13 mouse cellular contexts compared by ENCODE assay signal in the genomic region with DNA sequence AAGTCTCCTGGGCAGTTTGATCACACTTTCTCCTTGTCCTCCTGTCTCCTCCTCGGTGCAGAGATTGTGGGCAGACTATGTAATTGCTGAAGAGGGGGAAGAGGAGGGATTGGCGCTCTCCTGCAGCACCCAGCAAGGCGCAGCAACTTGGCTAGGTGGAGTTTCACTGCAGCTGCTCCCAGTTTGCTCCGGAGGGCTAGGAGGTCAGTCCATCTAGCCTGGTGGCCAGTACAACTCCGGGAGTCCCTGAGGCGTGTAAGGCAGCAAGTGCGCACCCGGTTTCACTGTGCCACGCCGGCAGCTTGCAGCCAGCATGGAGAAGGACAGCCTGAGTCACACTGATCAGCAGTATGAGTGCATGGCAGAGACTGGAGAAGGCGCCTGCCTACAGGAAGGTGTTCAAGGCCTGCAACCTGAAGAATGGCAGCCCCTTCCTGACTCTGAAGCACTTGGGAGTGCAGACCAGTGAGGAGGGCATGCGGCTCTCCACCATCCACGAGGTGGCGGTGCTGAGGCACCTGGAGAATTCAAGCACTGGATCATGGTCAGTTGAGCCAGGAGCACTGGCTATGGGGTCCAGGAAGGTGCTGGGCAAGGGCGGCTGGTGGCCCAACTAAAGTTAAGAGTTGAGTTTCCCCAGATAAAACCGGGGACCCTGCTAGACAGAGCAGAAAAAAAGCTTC. TPM values are rescaled to one million over a fixed set of nuclear protein-coding genes. Genes with fewer than 3 reads are reported as not detected.
DNase-seq lines count a peak whose midpoint lies in the region; ATAC-seq and TF ChIP-seq lines count a peak whose summit lies in the region.
"Not testable (repeated sequence)": the region's sequence is repeated elsewhere in the genome, so short reads cannot be mapped to it uniquely, and the experiment has no call there.
"Had no signal": no experiment of that assay in that cellular context is flagged by ENCODE, and none has a peak within 500 bp of the region (broad histone marks: within the 10 kb centered on the region; RNA-seq: fewer than 3 reads in every experiment).

No protein-coding gene starts in this region.

- intact Hi-C loops in heart, adult 2 months (cut with DNase I): not testable (repeated sequence)

- peak overlapping the region; percentile 25; the same call in 1 of the 2 replicates for H3K4me3 ChIP-seq in embryonic facial prominence, embryonic 10.5 days
- H3K4me3 ChIP-seq in heart, adult 2 months; hindbrain, embryonic 15.5 days; liver, embryonic 11.5 days (ENCODE audit: low read depth, low read length); midbrain, embryonic 15.5 days: not testable (repeated sequence)

- ATAC-seq in hindbrain, embryonic 15.5 days (ENCODE audit: low FRiP score, low read depth); liver, embryonic 11.5 days (replicated peaks; ENCODE audit: low FRiP score); midbrain, embryonic 15.5 days (replicated peaks): not testable (repeated sequence)

- peak; percentile 77 for DNase-seq in ZHBTc4 (ENCODE audit: low read depth, low spot score)
- DNase-seq in embryonic facial prominence, embryonic 10.5 days (ENCODE audit: low spot score): peak; percentile 46
- peak in 1 of 2 experiments; percentile 18 for DNase-seq in heart, adult 2 months
- DNase-seq in kidney, postnatal 25 days: peak; percentile 38 to 43
- peak; percentile 23 for DNase-seq in liver, embryonic 11.5 days (ENCODE audit: low spot score)
- peak; percentile 36 for DNase-seq in testis, postnatal 10 days (ENCODE audit: low spot score)

- H3K9me3 ChIP-seq in embryonic facial prominence, embryonic 10.5 days; hindbrain, embryonic 15.5 days; liver, embryonic 11.5 days (ENCODE audit: control insufficient read depth, low read length); midbrain, embryonic 15.5 days: not testable (repeated sequence)

- not testable (repeated sequence) for TF ChIP-seq POLR2A in heart, adult 2 months (IDR thresholded peaks at IDR 0.05; ENCODE audit: insufficient read depth, low read depth, low read length)

- not testable (repeated sequence) for H3K79me2 ChIP-seq in heart, adult 2 months (replicated peaks; ENCODE audit: control insufficient read depth, insufficient read depth, low read length)

- not testable (repeated sequence) for H3K36me3 ChIP-seq in embryonic facial prominence, embryonic 10.5 days (replicated peaks); heart, adult 2 months (ENCODE audit: control insufficient read depth, insufficient read depth, low read length); hindbrain, embryonic 15.5 days; liver, embryonic 11.5 days (ENCODE audit: control insufficient read depth, insufficient read depth, low read length); midbrain, embryonic 15.5 days (replicated peaks)

- peak overlapping the region; percentile 42 for H3K4me2 ChIP-seq in hindbrain, embryonic 15.5 days
- peak overlapping the region; percentile 31 for H3K4me2 ChIP-seq in liver, embryonic 11.5 days
- peak overlapping the region; percentile 32 for H3K4me2 ChIP-seq in midbrain, embryonic 15.5 days

- H3K27me3 ChIP-seq in embryonic facial prominence, embryonic 10.5 days (replicated peaks; ENCODE audit: low read depth, poor library complexity, severe bottlenecking); heart, adult 2 months (ENCODE audit: control insufficient read depth, insufficient read depth, low read length); hindbrain, embryonic 15.5 days; liver, embryonic 11.5 days (replicated peaks; ENCODE audit: control insufficient read depth, insufficient read depth, low read length); midbrain, embryonic 15.5 days (replicated peaks): not testable (repeated sequence)

- 0 out of 2 replicates have a peak, but pooled peaks have one; percentile 10 for TF ChIP-seq CTCF in heart, adult 2 months (IDR thresholded peaks at IDR 0.05)

- not testable (repeated sequence) for H3K4me1 ChIP-seq in embryonic facial prominence, embryonic 10.5 days; heart, adult 2 months (ENCODE audit: control insufficient read depth, insufficient read depth, low read length); hindbrain, embryonic 15.5 days (replicated peaks); liver, embryonic 11.5 days (replicated peaks; ENCODE audit: control insufficient read depth, insufficient read depth, low read length); midbrain, embryonic 15.5 days

- 17% methylated on average over 14 of the region's 16 CpGs for WGBS in embryonic facial prominence, embryonic 10.5 days
- 13% methylated on average over 12 of the region's 16 CpGs for WGBS in heart, adult 2 months
- WGBS in hindbrain, embryonic 15.5 days: 17% methylated on average over 13 of the region's 16 CpGs
- WGBS in liver, embryonic 11.5 days: 9% methylated on average over 11 of the region's 16 CpGs
- WGBS in midbrain, embryonic 15.5 days: 18% methylated on average over 14 of the region's 16 CpGs

- H3K27ac ChIP-seq in embryonic facial prominence, embryonic 10.5 days (replicated peaks); heart, adult 2 months; hindbrain, embryonic 15.5 days (replicated peaks); liver, embryonic 11.5 days (ENCODE audit: low read depth, low read length); midbrain, embryonic 15.5 days: not testable (repeated sequence)

- not testable (repeated sequence) for H3K9ac ChIP-seq in heart, adult 2 months (ENCODE audit: low read depth, low read length); hindbrain, embryonic 15.5 days; liver, embryonic 11.5 days (ENCODE audit: low read depth, low read length); midbrain, embryonic 15.5 days

- not testable (repeated sequence) for TF ChIP-seq EP300 in heart, adult 2 months (IDR thresholded peaks at IDR 0.05; ENCODE audit: insufficient read depth, low read depth, low read length)

RNA-seq across cellular contexts. Expression of gene Gm6482, which starts 17.5 kb away (rescaled TPM):
- polyA plus RNA-seq in embryonic facial prominence, embryonic 10.5 days (2016; fragmentation: Nextera tagmentation; extraction: Ambion mirVana): not detected in 2 replicates
- not detected for total RNA-seq in heart, adult 2 months (2021)
- polyA plus RNA-seq in heart, adult 2 months (2012; rRNA removed): not detected in 2 replicates
- polyA plus RNA-seq in hindbrain, embryonic 15.5 days (2015; fragmentation: Nextera tagmentation; extraction: Ambion mirVana): 0.30 TPM in 1 of 2 replicates, not detected in the other
- polyA plus RNA-seq in liver, embryonic 11.5 days (2014; fragmentation: Nextera tagmentation; extraction: Ambion mirVana): not detected in 2 replicates
- polyA plus RNA-seq in midbrain, embryonic 15.5 days (2015; fragmentation: Nextera tagmentation; extraction: Ambion mirVana): not detected in 2 replicates
- polyA plus RNA-seq: cerebellum, adult 2 months; forebrain, embryonic 15.5 days; gonadal fat pad, adult 2 months; lung, adult 2 months; thymus, postnatal 0 days had no signal

RNA-seq across cellular contexts. Expression of gene Gm7954, which starts 27.8 kb away (rescaled TPM):
- polyA plus RNA-seq in embryonic facial prominence, embryonic 10.5 days (2016; fragmentation: Nextera tagmentation; extraction: Ambion mirVana): not detected in 2 replicates
- total RNA-seq in heart, adult 2 months (2021): not detected
- not detected in 2 replicates for polyA plus RNA-seq in heart, adult 2 months (2012; rRNA removed)
- not detected in 2 replicates for polyA plus RNA-seq in hindbrain, embryonic 15.5 days (2015; fragmentation: Nextera tagmentation; extraction: Ambion mirVana)
- polyA plus RNA-seq in liver, embryonic 11.5 days (2014; fragmentation: Nextera tagmentation; extraction: Ambion mirVana): not detected in 2 replicates
- not detected in 2 replicates for polyA plus RNA-seq in midbrain, embryonic 15.5 days (2015; fragmentation: Nextera tagmentation; extraction: Ambion mirVana)
- polyA plus RNA-seq: cerebellum, adult 2 months; forebrain, embryonic 15.5 days; gonadal fat pad, adult 2 months; lung, adult 2 months; thymus, postnatal 0 days had no signal

RNA-seq across cellular contexts. Expression of gene Gm7945, which starts 39.4 kb away (rescaled TPM):
- not detected in 2 replicates for polyA plus RNA-seq in embryonic facial prominence, embryonic 10.5 days (2016; fragmentation: Nextera tagmentation; extraction: Ambion mirVana)
- total RNA-seq in heart, adult 2 months (2021): not detected
- not detected in 2 replicates for polyA plus RNA-seq in heart, adult 2 months (2012; rRNA removed)
- 0.18 TPM in 1 of 2 replicates, not detected in the other for polyA plus RNA-seq in hindbrain, embryonic 15.5 days (2015; fragmentation: Nextera tagmentation; extraction: Ambion mirVana)
- polyA plus RNA-seq in liver, embryonic 11.5 days (2014; fragmentation: Nextera tagmentation; extraction: Ambion mirVana): not detected in 2 replicates
- not detected in 2 replicates for polyA plus RNA-seq in midbrain, embryonic 15.5 days (2015; fragmentation: Nextera tagmentation; extraction: Ambion mirVana)
- polyA plus RNA-seq: forebrain, embryonic 15.5 days; gonadal fat pad, adult 2 months; lung, adult 2 months; thymus, postnatal 0 days had no signal
